Mouse (Mus musculus) left cerebral cortex, adult 18-20 months (tissue): ENCODE measurements at regions not wholly inside any gene's neighbourhood (a gene's known extent, or its start where the extent isn't known, plus 50 kb on each side); places are given as distances from the start of the nearest gene placed in this dataset.

Experiments used
- DNase-seq, 2 experiments: peaks; one replicate each; pipeline ENCODE4 v3.0.0; 2021 to 2022; ENCODE audit warnings: low spot score in 2 of 2, mixed read lengths in 1 of 2

GRCm38 (mm10) chr13:25361850-25362626 lies 91.7 kb upstream of the Nrsn1 start:
- peak; percentile 14 to 21 for DNase-seq

- DNase-seq: no peak
These were observed 77.3 kb upstream of the Nrsn1 start for GRCm38 (mm10) chr13:25347558-25347957.

GRCm38 (mm10) chr13:25343309-25343708 lies 73.0 kb upstream of the Nrsn1 start:
- no peak for DNase-seq

- DNase-seq: no peak
These were observed 71.5 kb upstream of the Nrsn1 start for GRCm38 (mm10) chr13:25341826-25342225.

GRCm38 (mm10) chr13:25333803-25334202 lies 63.5 kb upstream of the Nrsn1 start:
- no peak for DNase-seq
